Mouse (Mus musculus): ENCODE measurements at regions not wholly inside any gene's neighbourhood (a gene's known extent, or its start where the extent isn't known, plus 50 kb on each side); places are given as distances from the start of the nearest gene placed in this dataset.

DNA sequence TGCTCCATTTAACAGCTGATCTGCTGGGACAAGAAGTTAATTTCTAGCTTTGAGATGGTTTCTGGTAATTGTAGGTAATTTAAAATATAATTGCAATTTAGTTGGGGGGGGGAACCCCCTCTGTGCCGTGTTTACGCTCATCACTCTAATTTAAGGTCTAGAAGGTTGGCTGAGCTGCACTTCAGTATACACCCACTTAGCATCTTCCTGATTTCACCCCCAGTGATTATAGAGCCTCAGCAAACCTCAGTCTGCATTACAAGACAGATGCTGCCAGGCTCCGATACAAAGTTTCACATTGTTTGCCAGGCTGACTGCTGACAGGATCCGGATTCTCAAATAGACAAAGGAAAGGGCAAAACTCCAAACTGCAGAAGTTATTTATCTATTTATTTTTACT, 71.5 kb upstream of the Bmp4 start:
- Histone ChIP-seq H3K4me3 (ENCODE audit: low read depth, low read length) (no peak overlapping the region), H3K27ac (ENCODE audit: low read length) (no peak overlapping the region), H3K9ac (replicated peaks; ENCODE audit: low read depth, low read length) (no peak overlapping the region), H3K4me1 (ENCODE audit: control insufficient read depth, insufficient read depth, low read length) (no peaks in the 10 kb centered on the region), H3K9me3 (ENCODE audit: control insufficient read depth, low read depth, low read length) (no peaks in the 10 kb centered on the region), H3K4me2 (replicated peaks; ENCODE audit: low read depth, low read length) (no peak overlapping the region), H3K36me3 (ENCODE audit: control insufficient read depth, insufficient read depth, low read length) (no peaks in the 10 kb centered on the region), H3K27me3 (ENCODE audit: control insufficient read depth, insufficient read depth, low read length) (no peaks in the 10 kb centered on the region)
- no peak for ATAC-seq (ENCODE audit: insufficient number of reproducible peaks, insufficient read depth, low FRiP score, low read depth)
- WGBS, result 81% methylated on average over 4 of the region's 4 CpGs

DNA sequence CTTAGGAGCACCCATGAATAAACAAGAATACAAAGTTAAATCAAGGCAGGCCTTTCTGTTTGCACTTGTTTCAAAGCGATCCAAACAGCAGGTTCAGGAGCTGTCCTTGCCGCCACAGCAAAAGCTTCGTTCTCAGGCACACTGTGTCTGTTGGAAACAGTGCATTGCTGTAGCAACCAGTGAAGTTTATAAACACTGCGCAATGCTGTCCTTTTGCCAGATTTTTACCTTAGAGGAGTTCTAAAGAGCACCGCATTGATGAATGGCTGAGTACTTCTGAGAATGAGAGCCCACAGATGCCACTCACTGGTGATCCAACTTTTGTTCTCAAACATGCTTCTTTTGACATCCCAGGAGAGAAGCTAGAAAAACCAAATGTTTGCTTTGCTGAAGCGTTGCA, 64.0 kb upstream of the Bmp4 start:
- Histone ChIP-seq H3K9me3 (ENCODE audit: control insufficient read depth, low read depth, low read length) (no peaks in the 10 kb centered on the region), H3K27me3 (ENCODE audit: control insufficient read depth, insufficient read depth, low read length) (no peaks in the 10 kb centered on the region), H3K27ac (ENCODE audit: low read length) (no peak overlapping the region), H3K9ac (replicated peaks; ENCODE audit: low read depth, low read length) (no peak overlapping the region), H3K4me1 (ENCODE audit: control insufficient read depth, insufficient read depth, low read length) (peaks cover 3% of the 10 kb centered on the region; the same call in 1 of the 2 replicates), H3K4me3 (ENCODE audit: low read depth, low read length) (no peak overlapping the region), H3K36me3 (ENCODE audit: control insufficient read depth, insufficient read depth, low read length) (no peaks in the 10 kb centered on the region), H3K4me2 (replicated peaks; ENCODE audit: low read depth, low read length) (no peak overlapping the region)
- ATAC-seq (ENCODE audit: insufficient number of reproducible peaks, insufficient read depth, low FRiP score, low read depth), result no peak
- 29% methylated on average over 6 of the region's 6 CpGs for WGBS

- Histone ChIP-seq H3K4me3 (ENCODE audit: low read depth, low read length) (no peak overlapping the region), H3K9ac (replicated peaks; ENCODE audit: low read depth, low read length) (no peak overlapping the region), H3K4me1 (ENCODE audit: control insufficient read depth, insufficient read depth, low read length) (no peaks in the 10 kb centered on the region; the same call in 1 of the 2 replicates), H3K27ac (ENCODE audit: low read length) (no peak overlapping the region), H3K9me3 (ENCODE audit: control insufficient read depth, low read depth, low read length) (no peaks in the 10 kb centered on the region), H3K4me2 (replicated peaks; ENCODE audit: low read depth, low read length) (no peak overlapping the region), H3K36me3 (ENCODE audit: control insufficient read depth, insufficient read depth, low read length) (no peaks in the 10 kb centered on the region), H3K27me3 (ENCODE audit: control insufficient read depth, insufficient read depth, low read length) (no peaks in the 10 kb centered on the region)
- no peak for ATAC-seq (ENCODE audit: insufficient number of reproducible peaks, insufficient read depth, low FRiP score, low read depth)
- 84% methylated on average over 6 of the region's 6 CpGs for WGBS
Measured at GRCm38 (mm10) chr14:46441696-46442095, 51.2 kb upstream of the Bmp4 start.
